Mouse (Mus musculus): ENCODE results near the gene 1700030J22Rik.

The 1700030J22Rik gene

DNA sequence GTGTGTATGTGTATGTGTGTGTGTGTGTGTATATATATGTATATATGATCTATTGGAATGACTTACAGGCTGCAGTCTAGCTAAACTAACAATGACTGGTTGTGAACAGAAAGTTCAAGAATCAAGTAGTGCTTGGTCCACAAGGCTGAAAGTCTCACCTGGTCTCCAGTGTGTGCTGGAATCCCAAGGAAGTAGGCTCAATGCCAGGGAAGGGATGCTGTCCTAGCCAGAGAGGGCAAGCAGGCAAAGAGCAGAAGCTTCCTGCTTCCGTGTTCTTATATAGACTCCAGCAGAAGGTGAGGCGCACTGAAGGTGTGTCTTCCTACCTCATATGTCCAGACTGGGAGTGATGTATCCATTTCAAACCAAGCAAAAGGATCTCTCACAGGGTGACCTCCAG is 27.0 kb downstream of the 1700030J22Rik start:
- DNase-seq (ENCODE audit: low read depth, low spot score): no peak

DNA sequence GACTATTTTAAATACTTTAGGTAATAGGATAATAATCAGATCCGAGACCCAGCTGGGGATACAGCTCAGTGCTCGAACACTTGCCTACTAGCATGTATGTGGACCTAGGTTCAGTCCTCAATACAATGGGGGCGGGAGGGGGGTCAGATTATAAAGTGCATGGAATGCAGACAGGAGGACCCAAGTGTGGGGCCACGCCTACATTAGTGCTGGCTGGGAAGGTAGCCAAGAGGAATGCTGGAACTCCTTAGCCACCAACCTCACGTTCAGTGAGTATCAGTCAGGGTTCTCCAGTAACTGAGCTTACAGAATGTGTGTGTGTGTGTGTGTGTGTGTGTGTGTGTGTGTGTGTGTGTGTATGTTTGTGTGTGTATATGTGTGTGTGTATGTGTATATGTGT is 27.4 kb downstream of the 1700030J22Rik start:
- no peak for DNase-seq (ENCODE audit: low read depth, low spot score)

DNA sequence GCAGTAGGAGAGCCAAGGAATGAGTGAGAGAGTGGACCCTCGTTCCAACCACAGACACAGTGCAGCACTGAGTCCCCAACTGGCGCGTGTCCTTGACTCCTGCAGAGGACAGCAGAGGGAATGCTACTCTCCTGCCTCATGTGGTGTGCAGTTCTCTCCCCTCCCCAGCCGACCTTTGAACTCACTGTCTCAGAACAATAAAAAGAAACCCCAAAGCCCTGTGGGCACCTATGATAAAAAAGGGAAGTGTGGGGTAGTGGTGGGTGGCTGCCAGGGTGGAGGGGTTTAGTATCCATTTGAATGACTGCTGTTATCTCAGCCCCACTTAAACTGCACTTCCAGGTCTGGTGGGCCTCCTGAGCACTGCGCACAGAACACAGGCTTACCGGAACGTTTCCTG is 31.2 kb downstream of the 1700030J22Rik start:
- peak; percentile 54 for DNase-seq (ENCODE audit: low read depth, low spot score)

DNA sequence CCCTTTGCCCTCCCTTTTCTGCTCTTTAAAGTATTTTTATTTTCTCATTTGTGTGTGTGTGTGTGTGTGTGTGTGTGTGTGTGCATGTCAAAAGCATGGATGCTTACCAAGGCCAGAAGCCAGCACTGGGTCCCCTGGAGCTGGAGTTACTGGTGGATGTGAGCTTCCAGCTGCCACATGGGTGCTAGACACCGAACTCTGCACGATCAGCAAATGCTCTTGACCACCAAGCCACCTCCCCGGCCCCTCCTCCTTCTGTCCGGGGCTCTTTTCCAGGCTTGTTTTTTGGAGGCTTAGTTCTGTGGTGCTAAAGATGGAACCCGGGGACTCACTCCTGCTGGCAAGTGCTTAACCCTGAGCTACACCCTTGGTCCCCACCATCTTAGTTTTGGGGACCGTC is 31.9 kb downstream of the 1700030J22Rik start:
- no peak for DNase-seq (ENCODE audit: low read depth, low spot score)

DNA sequence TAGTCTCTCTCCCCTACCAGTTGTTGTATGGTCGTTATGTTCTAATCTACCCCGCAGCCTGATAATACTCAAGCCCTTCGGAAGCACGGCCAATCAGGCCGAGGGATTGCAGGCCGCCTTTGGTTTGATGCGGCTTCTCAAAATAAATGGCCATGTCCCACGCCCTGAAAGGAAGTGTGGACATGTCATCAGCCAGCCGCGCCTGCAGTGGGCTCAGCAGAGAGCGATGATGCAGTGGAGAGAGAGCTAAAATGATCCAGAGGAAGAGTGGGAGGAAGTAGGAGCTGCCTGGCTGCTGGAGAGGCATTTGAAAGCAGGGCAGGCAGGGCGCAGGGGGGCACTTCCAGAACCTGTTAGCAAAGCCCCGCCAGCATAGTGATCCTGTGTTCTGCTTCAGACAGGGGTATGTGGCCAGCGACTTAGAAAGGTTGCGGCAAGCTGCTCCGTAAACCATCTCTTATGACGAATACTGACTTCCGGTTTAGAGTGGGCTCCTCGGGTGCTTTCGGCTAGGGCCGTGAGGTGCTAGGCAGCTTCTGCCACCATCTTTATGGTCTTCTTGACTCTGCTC is 32.4 kb downstream of the 1700030J22Rik start:
- DNase-seq (ENCODE audit: low read depth, low spot score): no peak

DNA sequence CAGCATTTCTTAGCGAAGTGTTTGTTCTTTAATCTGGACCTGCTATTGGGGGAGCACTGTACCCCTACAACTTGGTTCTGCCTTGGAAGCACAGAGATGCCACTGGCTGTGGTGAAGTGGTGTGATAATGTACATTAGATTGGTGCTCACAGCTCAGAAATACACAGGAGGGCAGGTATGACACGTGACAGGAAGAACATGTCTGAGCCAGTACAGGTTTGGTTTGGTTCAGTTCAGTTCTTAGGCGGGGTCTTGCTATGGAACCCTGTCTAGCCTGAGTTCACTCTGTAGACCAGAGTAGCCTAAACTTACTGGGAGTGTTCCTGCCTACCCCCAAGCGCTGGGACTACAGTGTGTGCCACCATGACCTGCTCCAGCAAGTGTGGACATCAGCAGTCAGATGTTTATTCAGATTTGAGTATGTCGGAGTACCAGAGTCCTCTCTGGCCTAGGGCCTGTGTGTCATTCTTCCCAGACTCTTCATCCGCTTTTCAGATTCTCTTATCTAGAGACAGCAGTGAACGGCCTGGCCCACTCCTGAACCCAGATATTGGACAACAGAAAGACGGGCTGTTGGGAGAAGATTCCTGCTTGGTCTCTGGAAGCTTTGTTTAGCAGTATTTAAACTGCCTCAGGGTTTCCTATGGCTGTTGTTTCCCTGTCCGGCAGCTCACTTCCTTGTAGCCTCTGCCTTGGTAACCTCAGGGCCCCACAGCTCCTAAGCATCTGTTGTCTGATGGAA is 33.4 kb downstream of the 1700030J22Rik start:
- peak; percentile 36 for DNase-seq (ENCODE audit: low read depth, low spot score)

DNA sequence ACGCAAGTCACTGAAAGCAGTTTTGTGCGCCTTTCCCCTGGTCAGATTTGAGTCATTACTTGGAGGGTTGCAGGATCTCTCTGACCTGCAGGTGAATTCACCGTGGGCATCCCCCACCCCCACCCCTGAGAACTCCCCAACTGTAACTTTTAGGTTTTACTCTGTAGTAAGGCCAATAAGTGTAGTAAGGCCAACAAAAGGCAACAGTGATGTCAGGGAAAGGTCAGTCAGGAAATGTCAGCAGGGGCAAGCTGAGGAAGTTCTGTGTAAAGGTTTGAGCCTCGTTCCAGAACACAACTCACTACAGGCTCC is 34.4 kb downstream of the 1700030J22Rik start:
- DNase-seq (ENCODE audit: low read depth, low spot score): peak; percentile 33

DNA sequence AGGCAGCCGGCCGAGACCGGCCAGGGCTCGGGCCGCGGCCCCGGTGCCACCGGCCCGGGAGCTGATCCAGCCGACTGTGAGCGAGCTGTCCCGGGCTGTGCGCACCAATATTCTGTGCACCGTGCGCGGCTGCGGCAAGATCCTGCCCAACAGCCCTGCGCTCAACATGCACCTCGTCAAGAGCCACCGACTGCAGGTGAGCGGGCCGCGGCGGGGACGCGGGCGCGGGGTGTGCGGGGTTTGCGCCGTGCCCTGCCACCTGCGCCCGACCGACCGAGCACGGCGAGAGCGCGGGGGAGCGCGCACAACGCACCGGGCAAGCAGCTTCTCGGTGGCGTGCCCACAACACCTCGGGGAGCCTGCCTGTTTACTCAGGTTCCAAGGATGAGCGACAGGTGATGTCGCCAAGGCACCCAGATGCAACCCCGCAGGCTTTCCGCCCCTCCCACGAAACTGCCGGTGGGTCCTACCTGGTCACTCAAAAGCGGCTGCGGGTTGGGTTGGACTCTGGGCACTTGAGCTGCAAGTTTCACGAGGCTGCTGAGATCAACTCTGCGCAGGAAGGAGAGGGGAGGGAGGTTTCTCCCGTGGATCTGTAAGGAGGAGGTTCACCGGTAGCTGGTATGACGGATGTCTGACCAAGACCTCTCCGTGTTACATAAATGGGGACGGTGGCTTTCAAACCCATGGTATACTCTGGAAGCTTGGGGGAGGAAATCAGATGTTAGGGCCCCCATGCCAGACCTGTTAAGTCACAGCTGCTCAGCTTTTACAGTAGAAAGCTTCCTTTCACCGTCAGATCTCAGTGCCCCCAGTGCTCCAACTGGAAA is 35.0 kb downstream of the 1700030J22Rik start:
- DNase-seq (ENCODE audit: low read depth, low spot score): peak; percentile 31

DNA sequence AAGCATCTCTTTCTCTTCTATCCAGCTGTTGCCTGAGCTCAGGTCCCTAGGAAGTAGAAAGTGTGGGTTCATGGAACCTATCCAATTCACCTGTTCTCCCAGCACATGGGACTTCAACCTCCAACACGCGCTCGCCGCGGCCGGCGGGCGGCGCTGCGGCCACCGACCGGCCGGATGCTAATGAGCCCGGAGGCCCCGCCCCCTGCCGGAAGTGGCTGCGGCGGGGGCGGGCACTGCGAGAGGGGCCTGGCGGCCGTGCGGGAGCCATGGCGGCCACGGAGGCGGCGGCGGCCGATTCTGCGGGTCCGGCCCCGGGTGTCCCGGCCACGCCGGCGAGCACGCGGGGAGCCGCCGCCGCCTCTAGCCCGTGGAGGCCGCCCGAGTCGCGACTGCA is 35.6 kb downstream of the 1700030J22Rik start, which contains the start of gene Atmin:
Gene Atmin (plus strand): TSS at position 233 of the 394 bp plus-strand sequence.
- DNase-seq (ENCODE audit: low read depth, low spot score): peak; percentile 88

DNA sequence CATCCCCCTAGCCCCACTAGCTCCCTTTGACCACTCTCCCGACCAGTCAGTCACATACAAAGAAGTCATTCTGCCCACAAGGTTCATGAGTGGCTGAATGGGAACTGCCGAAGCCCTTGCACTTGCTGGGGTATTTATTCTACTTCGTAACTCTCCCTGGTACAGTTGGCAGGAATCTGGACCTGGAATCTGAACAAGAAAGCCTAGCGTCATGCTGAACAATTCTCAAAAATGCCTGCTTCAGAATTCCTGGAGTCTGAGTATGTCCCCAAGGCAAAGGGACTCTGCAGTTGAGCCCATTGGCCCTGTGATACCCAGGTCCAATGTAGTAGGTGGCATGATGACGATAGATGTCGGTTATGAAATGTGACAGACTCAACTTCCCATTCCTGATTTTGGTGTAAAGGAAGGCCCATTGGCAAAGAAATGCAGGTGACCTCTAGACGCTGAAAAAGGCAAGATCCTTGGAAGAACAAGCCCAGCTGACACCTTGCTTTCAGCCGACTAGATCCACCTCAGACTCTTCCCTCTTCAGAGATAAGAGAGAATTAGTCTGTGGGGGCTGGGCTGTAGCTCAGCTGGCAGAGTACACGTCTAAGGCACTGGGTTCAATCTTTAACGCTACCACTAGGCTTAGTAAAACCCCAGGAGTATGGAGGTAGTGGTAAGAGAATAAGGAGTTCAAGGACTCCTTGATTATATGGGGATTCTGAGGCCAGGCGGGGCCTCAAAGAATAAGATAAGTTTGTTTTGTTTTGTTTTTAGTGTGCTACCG is 36.3 kb downstream of the 1700030J22Rik start:
- peak; percentile 48 for DNase-seq (ENCODE audit: low read depth, low spot score)

DNA sequence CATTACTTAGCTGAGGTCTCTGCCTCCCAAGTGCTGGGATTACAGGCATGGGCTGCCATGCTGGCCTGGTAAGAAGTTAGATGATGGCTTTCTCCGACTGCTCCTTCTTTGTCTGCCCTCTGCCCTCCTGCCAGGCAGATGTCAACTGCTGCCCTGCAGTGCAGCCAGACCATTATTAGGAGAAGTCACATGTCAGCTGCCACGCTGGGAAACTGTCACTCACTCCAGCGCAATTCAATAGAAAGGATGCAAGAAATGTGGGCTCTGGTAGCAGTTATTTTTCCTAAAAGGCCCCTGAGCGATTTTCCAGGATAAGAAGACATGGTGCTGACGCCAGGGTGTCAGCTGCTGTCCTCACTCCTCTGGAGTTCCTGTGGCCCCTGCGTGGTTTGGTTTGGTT is 43.3 kb downstream of the 1700030J22Rik start:
- DNase-seq (ENCODE audit: low read depth, low spot score): no peak

DNA sequence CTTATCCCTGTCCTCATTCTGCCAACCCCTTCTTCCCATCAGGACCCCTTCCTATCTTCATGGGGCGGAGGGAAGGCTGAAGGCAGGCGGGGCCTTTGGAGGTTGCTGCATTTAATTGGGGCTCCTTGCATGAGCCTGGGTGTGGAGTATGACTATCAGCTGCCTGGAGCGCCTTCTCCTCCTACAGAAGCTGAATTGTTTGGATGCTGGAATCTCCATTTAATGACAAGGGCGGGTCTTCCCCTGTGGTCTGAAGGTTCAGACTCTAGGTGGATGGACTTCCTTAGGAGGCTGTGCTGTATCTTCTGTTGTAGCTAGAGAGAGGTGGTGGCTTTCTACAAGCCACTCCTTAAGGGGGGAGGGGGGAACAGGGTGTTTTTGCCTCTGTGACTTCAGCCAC is 43.8 kb downstream of the 1700030J22Rik start:
- DNase-seq (ENCODE audit: low read depth, low spot score): peak; percentile 72

DNA sequence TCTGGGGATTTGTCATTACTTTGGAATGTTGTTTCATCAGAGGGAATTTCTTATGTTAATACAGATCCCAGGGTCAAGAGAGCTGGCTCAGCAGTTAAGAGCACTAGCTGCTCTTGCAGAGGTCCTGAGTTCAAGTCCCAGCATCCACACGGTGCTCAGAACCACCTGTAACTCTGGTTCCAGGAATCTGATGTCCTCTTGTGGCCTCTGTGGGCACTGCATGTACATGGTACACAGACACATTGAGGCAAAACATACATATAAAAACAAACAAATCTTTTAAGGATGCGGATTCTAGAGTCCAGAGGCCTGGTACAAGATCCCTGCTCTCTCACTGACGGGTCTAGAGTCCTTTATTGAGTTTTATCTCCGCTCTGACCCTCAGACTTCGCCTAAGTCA is 50.2 kb downstream of the 1700030J22Rik start:
- DNase-seq (ENCODE audit: low read depth, low spot score): peak; percentile 52

DNA sequence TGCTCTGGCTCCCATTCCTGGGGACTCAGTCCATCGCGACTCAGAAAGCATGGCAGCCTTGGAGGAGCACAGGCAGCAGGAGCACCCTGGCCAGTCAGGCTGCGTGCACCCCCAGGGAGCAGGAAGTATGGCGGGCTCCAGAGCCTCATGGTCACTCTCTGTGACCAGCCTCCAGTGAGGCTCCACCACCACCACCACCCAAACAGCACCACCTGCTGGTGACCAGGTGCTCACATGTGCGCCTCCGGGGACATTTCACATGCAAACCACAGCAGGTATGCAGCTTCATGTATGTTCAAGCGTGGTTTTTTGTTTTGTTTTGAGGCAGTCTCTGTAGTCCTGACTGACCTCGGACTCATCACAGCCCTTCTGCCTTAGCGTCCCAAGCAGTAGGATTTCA is 50.9 kb downstream of the 1700030J22Rik start:
- peak; percentile 74 for DNase-seq (ENCODE audit: low read depth, low spot score)

DNA sequence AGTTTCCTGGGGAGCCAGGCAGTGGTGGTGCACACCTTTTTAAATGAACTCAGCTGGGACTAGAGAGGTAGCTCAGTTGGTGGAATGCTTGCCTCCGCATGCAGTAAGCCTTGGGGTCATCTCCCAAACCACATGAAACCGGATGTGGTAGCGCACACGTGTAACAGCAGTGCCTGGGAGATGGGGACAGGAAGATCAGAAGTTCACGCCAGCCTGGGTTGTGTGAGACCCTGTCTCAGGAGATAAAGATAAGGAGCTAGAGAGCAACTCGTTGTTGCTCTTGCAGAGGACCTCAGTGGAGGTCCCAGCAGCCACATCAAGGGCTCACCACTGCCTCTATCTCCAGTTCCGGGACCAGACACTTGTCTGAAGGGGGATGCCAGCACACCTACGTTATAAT is 55.2 kb downstream of the 1700030J22Rik start:
- DNase-seq (ENCODE audit: low read depth, low spot score): no peak

DNA sequence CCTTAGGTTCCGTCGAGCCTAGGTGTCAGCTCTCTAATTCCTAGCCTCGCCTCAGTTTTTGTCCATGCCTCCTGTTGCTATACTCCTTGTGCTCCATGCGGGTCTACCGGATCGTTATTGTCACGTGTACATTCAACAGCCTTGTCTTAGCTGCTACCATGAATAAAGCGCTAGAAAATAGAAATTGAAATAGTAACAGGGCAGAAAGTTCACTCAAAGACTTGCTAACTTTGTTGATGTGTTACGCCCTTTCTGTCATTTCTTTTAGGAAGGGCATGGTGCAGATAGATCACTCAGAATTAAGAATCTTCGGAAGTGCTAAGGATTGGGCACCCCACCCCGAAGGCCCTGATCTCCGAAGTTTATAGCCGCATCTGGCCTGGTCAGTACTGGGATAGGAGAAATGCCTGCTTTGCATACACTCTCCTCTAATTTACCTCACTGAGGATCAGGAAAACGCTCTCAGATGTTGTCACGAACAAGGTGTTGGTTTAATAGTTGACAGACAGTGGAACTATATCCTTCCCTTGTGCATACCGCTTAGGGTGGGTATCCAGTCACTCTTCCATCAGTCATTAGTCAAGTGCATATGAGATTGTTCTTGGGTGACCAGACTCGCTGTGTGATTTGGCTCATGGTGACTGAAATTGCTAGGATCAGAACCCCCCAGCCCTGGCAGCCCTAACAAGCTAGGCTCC is 56.5 kb downstream of the 1700030J22Rik start:
- no peak for DNase-seq (ENCODE audit: low read depth, low spot score)

DNA sequence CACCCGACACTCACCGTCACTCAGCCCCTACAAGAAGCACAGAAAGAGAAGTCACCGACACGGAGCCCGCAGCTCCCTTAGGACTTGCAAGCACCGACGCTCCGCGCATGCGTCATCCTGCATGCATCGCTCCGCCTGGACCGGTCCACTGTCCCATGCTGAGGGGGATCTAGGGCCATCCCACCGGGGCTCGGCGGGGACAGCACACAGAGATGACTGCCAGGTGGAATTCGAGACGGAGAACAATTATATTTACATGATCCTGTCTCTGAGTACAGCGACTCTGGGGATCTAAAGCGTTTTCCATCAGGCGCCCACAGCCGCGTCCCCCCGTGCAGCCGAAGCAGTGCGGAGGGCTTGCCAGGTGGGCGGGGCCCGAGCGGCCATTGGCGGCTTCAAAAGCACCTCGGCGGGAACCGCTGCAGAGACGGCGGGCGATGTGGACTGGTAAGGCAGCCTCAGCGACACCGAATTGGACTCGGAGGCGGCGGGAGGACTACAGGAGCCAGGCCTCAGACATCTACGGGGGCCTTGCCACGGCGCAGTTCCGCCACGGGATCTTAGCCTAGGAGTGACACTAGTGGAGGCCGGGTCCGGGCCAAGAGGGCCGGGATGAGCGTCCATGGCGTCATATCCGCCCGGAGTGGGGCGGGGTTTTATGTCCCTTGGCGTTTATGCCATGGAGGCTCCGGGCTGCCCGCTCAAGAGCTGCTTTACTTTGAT is 57.3 kb downstream of the 1700030J22Rik start, which contains the start of the genes Cmc2 and Cenpn:
Gene Cmc2 (minus strand): TSS at position 119 of the 723 bp plus-strand sequence.
Gene Cenpn (plus strand): TSS at position 394 of the 723 bp plus-strand sequence.
- peak; percentile 99 for DNase-seq (ENCODE audit: low read depth, low spot score)

DNA sequence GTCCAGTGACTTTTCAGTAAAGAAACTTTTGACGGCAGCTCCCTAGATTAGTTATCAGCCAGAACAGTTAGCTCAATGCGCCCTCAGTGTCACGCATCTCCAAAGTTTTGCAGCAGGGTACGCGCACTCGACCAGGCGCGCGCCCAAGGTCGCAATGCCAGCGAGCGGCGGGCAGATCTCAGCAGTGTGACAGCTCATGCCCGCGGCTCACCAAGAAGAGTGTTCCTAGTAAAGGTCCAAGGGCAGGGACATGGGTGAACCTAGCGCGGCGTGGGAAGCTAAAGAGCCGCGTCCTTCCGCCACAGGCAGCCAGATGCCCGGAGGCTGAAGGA is 57.8 kb downstream of the 1700030J22Rik start:
- DNase-seq (ENCODE audit: low read depth, low spot score): no peak

Data from ES-CJ7 (cell line).